Mouse (Mus musculus): ENCODE measurements at regions not wholly inside any gene's neighbourhood (a gene's known extent, or its start where the extent isn't known, plus 50 kb on each side); places are given as distances from the start of the nearest gene placed in this dataset.

- Histone ChIP-seq H3K27ac (no peak overlapping the region), H3K9me3 (replicated peaks) (no peaks in the 10 kb centered on the region)
Observed at GRCm38 (mm10) chr2:117936590-117936989, 175.1 kb upstream of the Thbs1 start.

GRCm38 (mm10) chr2:117938283-117939049 is 173.2 kb upstream of the Thbs1 start:
- H3K4me1 ChIP-seq: no peaks in the 10 kb centered on the region; the same call in 1 of the 2 replicates
- no peak overlapping the region for H3K4me3 ChIP-seq
- 84% methylated on average over 12 of the region's 12 CpGs for WGBS
- no peaks in the 10 kb centered on the region for H3K36me3 ChIP-seq
- H3K27me3 ChIP-seq (ENCODE audit: low read depth, poor library complexity, severe bottlenecking): no peaks in the 10 kb centered on the region
- no peak for DNase-seq (ENCODE audit: low spot score)
- no peaks in the 10 kb centered on the region for H3K9me3 ChIP-seq (replicated peaks)
- no peak overlapping the region for H3K27ac ChIP-seq

More at GRCm38 (mm10) chr2:117936590-117936989, 175.1 kb upstream of the Thbs1 start:
- Histone ChIP-seq H3K4me3 (no peak overlapping the region), H3K36me3 (no peaks in the 10 kb centered on the region), H3K4me1 (no peaks in the 10 kb centered on the region; the same call in 1 of the 2 replicates), H3K27me3 (ENCODE audit: low read depth, poor library complexity, severe bottlenecking) (0 out of 2 replicates have a peak, but pooled peaks cover under 1% of the 10 kb centered on the region)
- WGBS: 89% methylated on average over 6 of the region's 6 CpGs
- DNase-seq (ENCODE audit: low spot score): no peak

DNA sequence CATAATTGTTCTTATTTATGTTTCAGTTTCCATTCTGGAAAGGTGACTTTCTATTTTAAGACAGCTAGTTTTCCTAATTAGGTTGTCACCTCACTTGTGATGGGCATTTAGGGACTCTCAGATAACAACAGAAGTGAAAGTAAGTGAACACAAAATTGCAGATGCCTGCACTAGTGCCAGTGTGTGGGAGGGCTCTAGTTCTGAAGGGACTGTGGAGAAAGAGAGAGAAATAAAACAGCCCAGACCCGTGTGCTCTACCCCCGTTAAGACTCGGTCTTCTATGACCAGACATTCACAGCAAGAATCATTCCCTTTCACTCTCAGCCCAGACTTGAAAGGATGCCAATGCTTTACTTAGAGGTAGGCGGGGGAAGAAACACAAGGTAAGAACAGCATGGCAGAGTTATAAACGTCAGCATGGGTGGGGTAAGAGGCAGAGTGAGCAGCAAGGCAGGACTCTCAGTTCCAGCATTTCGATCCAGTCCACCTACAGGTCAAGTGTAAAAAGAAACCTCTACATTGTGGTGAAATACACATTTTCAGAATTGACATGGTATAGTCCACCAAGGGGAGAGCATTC is 170.1 kb upstream of the Thbs1 start:
- Histone ChIP-seq H3K9me3 (replicated peaks) (no peaks in the 10 kb centered on the region), H3K27me3 (ENCODE audit: low read depth, poor library complexity, severe bottlenecking) (no peaks in the 10 kb centered on the region), H3K27ac (no peak overlapping the region), H3K4me3 (no peak overlapping the region), H3K36me3 (no peaks in the 10 kb centered on the region), H3K4me1 (no peaks in the 10 kb centered on the region; the same call in 1 of the 2 replicates)
- WGBS: 67% methylated on average over 6 of the region's 6 CpGs
- DNase-seq (ENCODE audit: low spot score): no peak

DNA sequence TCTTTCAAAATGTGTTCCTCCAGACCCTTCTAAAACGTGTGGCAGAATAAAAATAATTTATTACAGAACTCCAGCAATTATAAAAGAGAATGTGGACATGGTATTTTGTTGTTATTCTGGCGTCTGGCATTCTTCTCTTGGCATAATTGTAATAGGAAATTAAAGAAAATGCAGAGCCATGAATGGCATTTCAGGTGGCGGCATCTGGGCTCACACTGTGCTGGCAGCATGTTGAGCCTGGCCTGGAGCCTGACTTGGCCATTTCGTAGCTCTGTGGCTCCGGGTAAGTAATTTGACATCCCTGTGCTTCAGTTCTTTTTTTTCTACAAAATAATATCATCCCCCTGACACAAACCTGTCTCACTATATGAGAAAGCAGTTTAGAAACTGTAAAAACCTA is 168.0 kb upstream of the Thbs1 start:
- no peak overlapping the region for H3K27ac ChIP-seq
- no peaks in the 10 kb centered on the region for H3K27me3 ChIP-seq (ENCODE audit: low read depth, poor library complexity, severe bottlenecking)
- no peaks in the 10 kb centered on the region for H3K36me3 ChIP-seq
- DNase-seq (ENCODE audit: low spot score): no peak
- H3K9me3 ChIP-seq (replicated peaks): no peaks in the 10 kb centered on the region
- H3K4me3 ChIP-seq: no peak overlapping the region
- WGBS: 76% methylated on average over 5 of the region's 5 CpGs
- no peaks in the 10 kb centered on the region for H3K4me1 ChIP-seq

- H3K27me3 ChIP-seq (ENCODE audit: low read depth, poor library complexity, severe bottlenecking): no peaks in the 10 kb centered on the region
- H3K27ac ChIP-seq: no peak overlapping the region
- no peak for DNase-seq (ENCODE audit: low spot score)
- WGBS: 93% methylated on average over 1 of the region's 1 CpGs
- H3K4me3 ChIP-seq: no peak overlapping the region
- no peaks in the 10 kb centered on the region for H3K9me3 ChIP-seq (replicated peaks)
- H3K36me3 ChIP-seq: no peaks in the 10 kb centered on the region
- H3K4me1 ChIP-seq: no peaks in the 10 kb centered on the region
Observed at GRCm38 (mm10) chr2:117944325-117944724, 167.4 kb upstream of the Thbs1 start.

GRCm38 (mm10) chr2:117944942-117945341 is 166.7 kb upstream of the Thbs1 start:
- no peak for DNase-seq (ENCODE audit: low spot score)
- no peaks in the 10 kb centered on the region for H3K4me1 ChIP-seq
- H3K9me3 ChIP-seq (replicated peaks): no peaks in the 10 kb centered on the region
- no peak overlapping the region for H3K4me3 ChIP-seq
- no peaks in the 10 kb centered on the region for H3K27me3 ChIP-seq (ENCODE audit: low read depth, poor library complexity, severe bottlenecking)
- no peaks in the 10 kb centered on the region for H3K36me3 ChIP-seq
- WGBS: 90% methylated on average over 2 of the region's 2 CpGs
- H3K27ac ChIP-seq: no peak overlapping the region

GRCm38 (mm10) chr2:117950431-117951336 is 161.0 kb upstream of the Thbs1 start:
- H3K9me3 ChIP-seq (replicated peaks): no peaks in the 10 kb centered on the region
- H3K27me3 ChIP-seq (ENCODE audit: low read depth, poor library complexity, severe bottlenecking): no peaks in the 10 kb centered on the region
- no peak overlapping the region for H3K4me3 ChIP-seq
- H3K27ac ChIP-seq: peak overlapping the region; percentile 51
- H3K36me3 ChIP-seq: no peaks in the 10 kb centered on the region
- peaks cover 10% of the 10 kb centered on the region for H3K4me1 ChIP-seq
- no peak for DNase-seq (ENCODE audit: low spot score)
- WGBS: 73% methylated on average over 5 of the region's 5 CpGs

DNA sequence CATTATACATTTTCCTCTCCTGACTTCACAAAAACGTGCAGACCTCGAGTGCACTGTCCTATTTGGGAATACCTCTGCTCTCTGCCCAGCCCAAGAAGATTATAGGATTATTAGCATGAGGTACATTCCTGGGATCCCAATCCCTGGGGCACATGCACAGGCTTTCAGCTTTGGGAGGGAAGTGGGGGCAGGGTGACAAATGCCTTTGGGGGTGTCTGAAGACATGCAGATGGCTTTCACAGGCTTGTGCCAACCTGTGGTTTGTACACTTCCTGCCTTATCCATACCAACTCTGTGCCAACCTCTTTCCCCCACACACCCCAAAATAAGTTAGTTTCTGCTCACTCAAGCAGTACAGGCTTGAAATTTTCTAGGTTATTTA is 160.3 kb upstream of the Thbs1 start:
- no peaks in the 10 kb centered on the region for H3K36me3 ChIP-seq
- no peaks in the 10 kb centered on the region for H3K9me3 ChIP-seq (replicated peaks)
- H3K4me1 ChIP-seq: peaks cover 10% of the 10 kb centered on the region
- no peak for DNase-seq (ENCODE audit: low spot score)
- no peaks in the 10 kb centered on the region for H3K27me3 ChIP-seq (ENCODE audit: low read depth, poor library complexity, severe bottlenecking)
- H3K27ac ChIP-seq: peak overlapping the region; percentile 51
- no peak overlapping the region for H3K4me3 ChIP-seq
- 72% methylated on average over 2 of the region's 2 CpGs for WGBS

GRCm38 (mm10) chr2:117958737-117959136 is 152.9 kb upstream of the Thbs1 start:
- DNase-seq (ENCODE audit: low spot score): no peak
- Histone ChIP-seq H3K4me1 (no peaks in the 10 kb centered on the region), H3K4me3 (no peak overlapping the region), H3K27ac (no peak overlapping the region), H3K27me3 (ENCODE audit: low read depth, poor library complexity, severe bottlenecking) (no peaks in the 10 kb centered on the region), H3K9me3 (replicated peaks) (no peaks in the 10 kb centered on the region), H3K36me3 (no peaks in the 10 kb centered on the region)
- 89% methylated on average over 4 of the region's 4 CpGs for WGBS

GRCm38 (mm10) chr2:117959440-117959839 is 152.2 kb upstream of the Thbs1 start:
- Histone ChIP-seq H3K9me3 (replicated peaks) (no peaks in the 10 kb centered on the region), H3K36me3 (no peaks in the 10 kb centered on the region), H3K4me3 (no peak overlapping the region), H3K4me1 (no peaks in the 10 kb centered on the region), H3K27me3 (ENCODE audit: low read depth, poor library complexity, severe bottlenecking) (no peaks in the 10 kb centered on the region), H3K27ac (no peak overlapping the region)
- DNase-seq (ENCODE audit: low spot score): no peak

GRCm38 (mm10) chr2:117962531-117962930 is 149.1 kb upstream of the Thbs1 start:
- no peak overlapping the region for H3K27ac ChIP-seq
- no peaks in the 10 kb centered on the region for H3K4me1 ChIP-seq
- DNase-seq (ENCODE audit: low spot score): no peak
- H3K27me3 ChIP-seq (ENCODE audit: low read depth, poor library complexity, severe bottlenecking): no peaks in the 10 kb centered on the region
- WGBS: 80% methylated on average over 4 of the region's 4 CpGs
- H3K36me3 ChIP-seq: no peaks in the 10 kb centered on the region
- no peaks in the 10 kb centered on the region for H3K9me3 ChIP-seq (replicated peaks)
- no peak overlapping the region for H3K4me3 ChIP-seq

- Histone ChIP-seq H3K36me3 (no peaks in the 10 kb centered on the region), H3K4me1 (no peaks in the 10 kb centered on the region), H3K27ac (no peak overlapping the region), H3K9me3 (replicated peaks) (no peaks in the 10 kb centered on the region), H3K27me3 (ENCODE audit: low read depth, poor library complexity, severe bottlenecking) (no peaks in the 10 kb centered on the region), H3K4me3 (no peak overlapping the region)
- 85% methylated on average over 2 of the region's 2 CpGs for WGBS
- DNase-seq (ENCODE audit: low spot score): no peak
Observed at GRCm38 (mm10) chr2:117963526-117963925, 148.2 kb upstream of the Thbs1 start.

DNA sequence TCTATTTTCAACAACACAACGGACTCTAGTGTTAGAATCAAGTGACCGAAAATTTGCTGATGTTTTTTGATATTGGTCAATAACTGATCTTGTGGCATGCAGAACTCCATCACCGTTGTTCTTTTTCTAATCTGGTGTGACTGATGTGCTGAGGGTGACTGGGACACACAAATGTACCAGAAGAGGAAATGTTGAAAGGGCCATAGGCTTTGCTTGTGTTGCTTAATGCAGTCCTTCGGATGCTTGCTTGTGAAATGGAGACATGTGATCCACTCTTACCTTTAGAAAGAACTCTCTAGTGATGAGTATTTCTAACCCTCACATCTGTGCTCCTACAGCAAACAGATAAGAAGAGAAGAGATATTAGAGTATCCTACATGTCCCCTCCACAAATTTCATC is 145.9 kb upstream of the Thbs1 start:
- H3K27ac ChIP-seq: no peak overlapping the region
- H3K4me1 ChIP-seq: no peaks in the 10 kb centered on the region
- DNase-seq (ENCODE audit: low spot score): no peak
- WGBS: 93% methylated on average over 4 of the region's 4 CpGs
- no peaks in the 10 kb centered on the region for H3K36me3 ChIP-seq
- no peaks in the 10 kb centered on the region for H3K27me3 ChIP-seq (ENCODE audit: low read depth, poor library complexity, severe bottlenecking)
- no peaks in the 10 kb centered on the region for H3K9me3 ChIP-seq (replicated peaks)
- H3K4me3 ChIP-seq: no peak overlapping the region
